Mouse (Mus musculus) embryonic facial prominence, embryonic 15.5 days (tissue): ENCODE measurements around the gene Serinc2. TPM values are rescaled to one million over a fixed set of nuclear protein-coding genes. Genes with fewer than 3 reads are reported as not detected.
A peak's percentile ranks its signal among the peaks of the same experiment; 100 is the strongest.

Experiments used
- ATAC-seq: fragments of 200-750 bp; cut with Nextera tagmentation; 2 replicates; pipeline ENCODE4 v1.8.0; 2017; ENCODE audit warnings: low read depth, moderate TSS enrichment; ENCODE audit not compliant: insufficient number of reproducible peaks, low FRiP score, low TSS enrichment
- H3K27ac ChIP-seq: fragments of 300-500 bp; sonication (generic); replicated peaks from 2 replicates; pipeline ENCODE4 v1.5.1; 2015; ENCODE audit warnings: mild to moderate bottlenecking, inconsistent platforms
- H3K27me3 ChIP-seq: fragments of 300-500 bp; sonication (generic); 2 replicates; pipeline ENCODE4 v1.6.1; 2015; ENCODE audit warnings: inconsistent platforms
- H3K36me3 ChIP-seq: fragments of 300-500 bp; sonication (generic); 2 replicates; pipeline ENCODE4 v1.6.1; 2015; ENCODE audit warnings: mild to moderate bottlenecking, inconsistent platforms
- H3K4me1 ChIP-seq: fragments of 300-500 bp; sonication (generic); 2 replicates; pipeline ENCODE4 v1.6.1; 2015; ENCODE audit warnings: inconsistent platforms
- H3K4me2 ChIP-seq: fragments of 300-500 bp; sonication (generic); replicated peaks from 2 replicates; pipeline ENCODE4 v1.6.1; 2015; ENCODE audit warnings: mild to moderate bottlenecking, inconsistent platforms
- H3K4me3 ChIP-seq: fragments of 300-500 bp; sonication (generic); replicated peaks from 2 replicates; pipeline ENCODE4 v1.5.1; 2015; ENCODE audit warnings: mild to moderate bottlenecking, inconsistent platforms
- H3K9ac ChIP-seq: fragments of 300-500 bp; sonication (generic); 2 replicates; pipeline ENCODE4 v1.6.1; 2015; ENCODE audit warnings: inconsistent platforms
- H3K9me3 ChIP-seq: fragments of 300-500 bp; sonication (generic); replicated peaks from 2 replicates; pipeline ENCODE4 v1.6.1; 2016; ENCODE audit warnings: inconsistent platforms
- WGBS: fragments of 180-500 bp; shearing (Covaris S2); methylation state at CpG from one replicate; pipeline ENCODE4 v1.1.7; 2015; 5-methylcytosine and 5-hydroxymethylcytosine counted together
- polyA plus RNA-seq: library from polyadenylated mRNA; unstranded; fragments of >200 nt; fragmentation: Nextera tagmentation; extraction: Ambion mirVana; gene quantifications from 2 replicates; pipeline ENCODE4 v1.2.1, GENCODE M21; 2015

Gene Serinc2
- polyA plus RNA-seq, 1 experiment from 2014 or later, result 108 TPM

DNA sequence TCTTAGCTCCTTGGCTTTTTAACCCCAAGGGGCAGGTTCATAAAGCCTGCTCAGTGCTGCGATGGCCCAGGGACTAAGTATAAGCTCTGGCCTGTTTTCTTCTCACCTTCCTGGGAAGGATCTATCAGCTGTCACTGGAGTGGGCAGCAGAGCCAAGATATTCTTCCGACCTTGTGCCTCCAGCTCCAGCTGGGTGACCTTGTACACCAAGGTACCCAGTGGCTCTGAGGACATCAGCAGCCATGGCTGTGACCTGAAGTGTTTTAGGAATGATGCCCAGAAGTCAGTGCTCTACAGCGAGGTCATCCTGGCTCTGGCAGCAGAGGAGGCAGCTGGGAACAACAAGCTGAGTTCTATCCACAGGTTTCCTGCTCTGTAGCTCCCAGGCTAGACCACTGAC is 33.5 kb upstream of the Serinc2 start:
- Histone ChIP-seq H3K4me3 (no peak overlapping the region), H3K9ac (no peak overlapping the region), H3K27me3 (peaks cover 32% of the 10 kb centered on the region), H3K4me2 (no peak overlapping the region), H3K9me3 (no peaks in the 10 kb centered on the region), H3K27ac (no peak overlapping the region), H3K36me3 (peaks cover 19% of the 10 kb centered on the region), H3K4me1 (peaks cover 15% of the 10 kb centered on the region)
- 85% methylated on average over 3 of the region's 3 CpGs for WGBS
- ATAC-seq, result no peak

DNA sequence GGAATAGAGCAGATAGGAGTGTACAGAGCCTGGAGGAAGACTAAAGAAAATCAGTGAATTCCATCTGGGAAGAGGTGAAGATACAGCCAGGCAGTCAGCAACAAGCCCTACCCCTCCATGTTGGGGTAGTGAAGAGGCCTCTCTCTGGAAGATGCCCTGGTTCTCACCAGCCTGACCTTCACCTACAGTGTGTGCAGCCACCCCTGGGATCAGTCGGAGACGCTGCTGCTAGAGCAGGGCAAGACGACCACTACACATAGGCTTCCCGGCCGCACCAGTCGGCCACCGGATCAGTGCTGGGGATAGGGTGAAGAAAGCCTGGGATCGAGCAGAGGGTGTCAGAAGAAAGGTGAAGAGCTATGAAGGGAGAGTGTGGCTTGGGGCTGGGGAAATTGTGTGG is 30.2 kb upstream of the Serinc2 start:
- no peak overlapping the region for H3K27ac ChIP-seq
- H3K9me3 ChIP-seq, result no peaks in the 10 kb centered on the region
- H3K27me3 ChIP-seq, result peaks cover 46% of the 10 kb centered on the region
- H3K4me2 ChIP-seq, result peak overlapping the region; percentile 92
- H3K4me3 ChIP-seq, result peak overlapping the region; percentile 50
- H3K9ac ChIP-seq, result no peak overlapping the region
- peaks cover 17% of the 10 kb centered on the region for H3K4me1 ChIP-seq
- no peaks in the 10 kb centered on the region; the same call in 1 of the 2 replicates for H3K36me3 ChIP-seq
- no peak for ATAC-seq
- 53% methylated on average over 8 of the region's 8 CpGs for WGBS

DNA sequence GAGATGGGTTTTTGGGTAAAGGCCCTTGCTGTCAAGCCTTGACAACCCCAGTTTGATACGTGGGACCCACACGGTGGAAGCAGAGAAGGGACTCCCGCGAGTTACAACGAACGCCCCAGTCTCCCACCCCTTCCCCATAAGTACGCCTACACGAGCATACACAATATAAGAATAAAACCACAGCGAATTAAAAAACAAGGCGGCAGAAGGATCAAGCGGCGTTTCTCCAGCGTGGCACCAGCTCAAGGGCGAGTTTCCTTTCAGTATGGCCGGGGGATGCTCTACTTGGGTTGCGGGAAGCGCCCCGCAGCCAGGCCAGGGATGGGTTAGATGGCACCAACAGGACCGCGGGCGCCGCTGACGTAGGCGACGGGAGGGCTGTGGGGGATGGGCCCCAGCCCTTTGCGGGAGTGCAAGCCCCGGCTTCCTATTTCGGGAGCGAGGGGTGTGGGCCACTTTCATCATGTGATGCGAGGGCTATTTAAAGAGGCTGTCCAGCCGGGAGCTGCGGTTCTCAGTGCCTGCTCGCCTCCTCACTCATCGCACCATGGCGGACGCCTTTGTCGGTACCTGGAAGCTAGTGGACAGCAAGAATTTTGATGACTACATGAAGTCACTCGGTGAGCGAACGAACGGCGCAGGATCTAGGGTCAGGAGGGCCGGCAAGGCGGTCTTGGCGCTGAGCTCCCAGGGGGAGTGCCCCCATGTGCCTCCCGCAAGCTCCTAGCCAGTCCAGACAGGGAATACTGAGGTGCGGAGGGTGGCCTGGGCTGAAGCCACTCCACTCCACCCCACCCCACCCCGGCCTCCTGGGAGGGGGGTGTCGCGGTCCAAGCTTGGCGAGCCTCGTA is 29.5 kb upstream of the Serinc2 start, which contains the start of the genes Fabp3 and Gm10570:
Gene Fabp3 (plus strand): TSS at position 365 of the 851 bp plus-strand sequence.
Gene Gm10570 (minus strand): TSS at position 444 of the 851 bp plus-strand sequence.
- WGBS, result under 1% methylated on average over 52 of the region's 52 CpGs
- Histone ChIP-seq H3K9ac (peak within 1 kb of the TSS; percentile 19; the same call in 1 of the 2 replicates), H3K27me3 (peaks cover 46% of the 10 kb centered on the region), H3K4me2 (peak within 1 kb of the TSS; percentile 92), H3K27ac (no peak within 1 kb of the TSS), H3K9me3 (no peaks in the 10 kb centered on the region), H3K4me3 (peak within 1 kb of the TSS; percentile 50), H3K36me3 (no peaks in the 10 kb centered on the region), H3K4me1 (peaks cover 17% of the 10 kb centered on the region)
- peak; percentile 52; the same call in 1 of the 2 replicates for ATAC-seq

DNA sequence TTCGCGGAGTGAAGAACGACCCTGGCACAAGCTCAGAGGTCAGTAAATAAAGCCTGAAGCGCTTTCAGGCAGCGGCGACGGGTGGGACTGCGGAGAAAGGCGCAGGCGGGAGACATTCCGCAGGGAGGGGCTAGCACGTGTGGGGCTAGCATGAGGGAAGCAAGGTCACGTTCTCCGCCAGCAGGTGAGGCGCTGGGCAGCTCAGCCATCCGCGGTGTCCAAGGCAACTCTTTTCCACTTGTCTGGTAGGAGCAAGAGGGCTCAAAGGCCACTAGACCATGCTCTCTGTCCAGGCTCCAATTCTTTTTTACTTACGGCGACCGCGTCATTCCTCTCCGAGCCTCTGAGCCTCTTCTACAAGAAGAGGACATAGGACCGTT is 28.8 kb upstream of the Serinc2 start:
- Histone ChIP-seq H3K27me3 (peaks cover 46% of the 10 kb centered on the region), H3K4me1 (peaks cover 17% of the 10 kb centered on the region), H3K27ac (no peak overlapping the region), H3K4me2 (peak overlapping the region; percentile 92), H3K9me3 (no peaks in the 10 kb centered on the region), H3K4me3 (peak overlapping the region; percentile 50), H3K36me3 (no peaks in the 10 kb centered on the region), H3K9ac (no peak overlapping the region)
- WGBS, result under 1% methylated on average over 23 of the region's 23 CpGs
- no peak for ATAC-seq

- Histone ChIP-seq H3K4me3 (peak overlapping the region; percentile 50; the same call in 1 of the 2 replicates), H3K4me2 (peak overlapping the region; percentile 92; the same call in 1 of the 2 replicates), H3K4me1 (peaks cover 17% of the 10 kb centered on the region), H3K36me3 (no peaks in the 10 kb centered on the region), H3K9ac (no peak overlapping the region), H3K9me3 (no peaks in the 10 kb centered on the region), H3K27ac (no peak overlapping the region), H3K27me3 (peaks cover 46% of the 10 kb centered on the region)
- ATAC-seq, result no peak
- WGBS, result 79% methylated on average over 10 of the region's 10 CpGs
Observed at GRCm38 (mm10) chr4:130306796-130307630, 28.0 kb upstream of the Serinc2 start.

DNA sequence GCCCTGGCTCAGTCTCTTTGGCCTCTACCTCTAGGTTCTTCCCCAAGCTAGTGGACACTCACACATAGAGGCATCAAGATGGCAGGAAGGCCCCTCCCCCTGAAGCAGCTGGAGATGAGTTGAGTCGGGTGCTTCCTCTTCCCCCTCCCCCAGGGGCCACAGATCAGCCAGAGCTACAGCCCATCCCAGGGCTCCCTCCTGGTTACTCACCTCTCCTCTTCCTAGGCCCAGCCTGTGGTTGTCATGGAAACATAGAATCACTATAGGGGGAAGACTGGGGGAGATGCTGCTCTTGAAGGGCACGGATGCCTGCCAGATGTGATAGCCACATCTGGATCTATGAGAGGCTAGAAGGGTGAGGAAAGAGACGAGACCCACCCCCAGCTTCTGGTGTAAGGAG is 25.7 kb upstream of the Serinc2 start:
- no peak overlapping the region for H3K4me2 ChIP-seq
- peaks cover 17% of the 10 kb centered on the region for H3K4me1 ChIP-seq
- H3K27me3 ChIP-seq, result peaks cover 34% of the 10 kb centered on the region
- no peak for ATAC-seq
- no peak overlapping the region for H3K9ac ChIP-seq
- H3K9me3 ChIP-seq, result no peaks in the 10 kb centered on the region
- no peak overlapping the region for H3K4me3 ChIP-seq
- H3K36me3 ChIP-seq, result no peaks in the 10 kb centered on the region
- no peak overlapping the region for H3K27ac ChIP-seq
- WGBS, result 25% methylated on average over 3 of the region's 3 CpGs

- Histone ChIP-seq H3K27ac (no peak overlapping the region), H3K4me3 (no peak overlapping the region), H3K4me2 (no peak overlapping the region), H3K4me1 (no peaks in the 10 kb centered on the region), H3K9me3 (no peaks in the 10 kb centered on the region), H3K27me3 (peaks cover 12% of the 10 kb centered on the region), H3K9ac (no peak overlapping the region), H3K36me3 (no peaks in the 10 kb centered on the region)
- no peak for ATAC-seq
- 51% methylated on average over 12 of the region's 12 CpGs for WGBS
Observed at GRCm38 (mm10) chr4:130302285-130302870, 23.4 kb upstream of the Serinc2 start.

DNA sequence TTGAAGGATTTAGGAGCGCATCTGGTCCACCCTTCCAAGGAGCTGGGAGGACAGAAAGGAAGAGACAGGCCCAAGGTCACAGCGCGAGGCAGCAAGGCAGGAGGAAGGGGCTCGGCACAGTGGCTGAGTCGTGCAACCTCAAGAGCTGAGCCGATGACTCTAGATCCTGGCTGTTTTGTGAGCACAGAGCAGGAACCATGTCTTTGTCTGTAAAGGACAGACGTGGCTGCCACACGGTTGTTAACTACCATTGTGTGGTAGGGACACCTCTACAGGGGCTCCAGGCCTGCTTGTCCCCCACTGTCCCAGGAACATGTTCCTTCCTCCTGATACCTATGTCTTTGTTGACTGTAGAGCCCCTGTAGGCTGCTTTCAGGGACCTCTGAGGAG is 20.6 kb upstream of the Serinc2 start:
- 74% methylated on average over 8 of the region's 8 CpGs for WGBS
- Histone ChIP-seq H3K27me3 (no peaks in the 10 kb centered on the region), H3K4me3 (no peak overlapping the region), H3K36me3 (no peaks in the 10 kb centered on the region), H3K9me3 (no peaks in the 10 kb centered on the region), H3K9ac (no peak overlapping the region), H3K27ac (no peak overlapping the region), H3K4me2 (no peak overlapping the region), H3K4me1 (0 out of 2 replicates have a peak, but pooled peaks cover 6% of the 10 kb centered on the region)
- no peak for ATAC-seq

DNA sequence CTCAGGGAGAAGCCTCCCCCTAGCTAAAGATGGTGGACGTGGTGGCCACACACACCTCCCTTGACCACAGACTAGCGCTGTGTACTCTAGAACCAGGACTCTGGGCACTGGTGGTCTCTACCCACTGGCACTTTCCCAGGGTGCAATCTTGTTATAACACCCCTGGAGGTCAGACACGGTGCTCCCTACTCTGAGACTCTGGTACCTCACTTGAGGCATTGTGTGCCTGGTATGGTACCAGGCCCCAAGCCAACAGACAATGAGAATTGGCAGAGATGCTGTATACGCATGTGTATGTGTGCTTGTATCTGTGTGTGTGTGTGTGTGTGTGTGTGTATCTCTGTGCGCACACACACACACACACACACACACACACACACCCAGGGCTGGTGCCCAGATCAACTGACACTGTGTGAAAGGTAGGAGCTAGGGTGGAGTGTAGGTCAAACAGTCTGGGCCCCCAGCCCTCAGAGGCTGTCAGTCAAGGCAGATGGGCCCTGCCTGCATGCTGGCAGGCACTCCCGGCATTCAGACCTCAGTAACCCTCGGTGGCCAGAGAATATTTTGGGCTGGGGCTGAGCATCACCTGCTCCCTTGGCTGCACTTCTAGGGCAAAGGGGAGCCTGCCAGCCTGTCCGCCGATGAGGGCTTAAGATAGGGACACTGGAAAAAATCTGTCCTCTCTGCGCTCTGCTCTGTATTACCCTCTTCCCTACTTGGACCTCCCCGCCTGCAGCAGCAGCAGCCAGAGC is 20.0 kb upstream of the Serinc2 start:
- H3K9ac ChIP-seq, result no peak overlapping the region
- no peaks in the 10 kb centered on the region for H3K36me3 ChIP-seq

GRCm38 (mm10) chr4:130297123-130297529 is 18.1 kb upstream of the Serinc2 start:
- no peaks in the 10 kb centered on the region for H3K9me3 ChIP-seq
- ATAC-seq, result no peak
- H3K4me3 ChIP-seq, result no peak overlapping the region
- H3K27me3 ChIP-seq, result no peaks in the 10 kb centered on the region
- H3K4me1 ChIP-seq, result 0 out of 2 replicates have a peak, but pooled peaks cover 6% of the 10 kb centered on the region
- no peak overlapping the region for H3K9ac ChIP-seq
- H3K27ac ChIP-seq, result no peak overlapping the region
- WGBS, result 20% methylated on average over 13 of the region's 13 CpGs
- no peak overlapping the region for H3K4me2 ChIP-seq
- H3K36me3 ChIP-seq, result no peaks in the 10 kb centered on the region

More for the DNA sequence above, 20.0 kb upstream of the Serinc2 start:
- Histone ChIP-seq H3K4me3 (no peak overlapping the region), H3K4me2 (no peak overlapping the region), H3K27me3 (no peaks in the 10 kb centered on the region), H3K4me1 (0 out of 2 replicates have a peak, but pooled peaks cover 6% of the 10 kb centered on the region), H3K9me3 (no peaks in the 10 kb centered on the region), H3K27ac (no peak overlapping the region)
- ATAC-seq, result no peak
- 69% methylated on average over 11 of the region's 11 CpGs for WGBS
